Mouse (Mus musculus): ENCODE measurements around the gene Neil1.

Neil1 gene

DNA sequence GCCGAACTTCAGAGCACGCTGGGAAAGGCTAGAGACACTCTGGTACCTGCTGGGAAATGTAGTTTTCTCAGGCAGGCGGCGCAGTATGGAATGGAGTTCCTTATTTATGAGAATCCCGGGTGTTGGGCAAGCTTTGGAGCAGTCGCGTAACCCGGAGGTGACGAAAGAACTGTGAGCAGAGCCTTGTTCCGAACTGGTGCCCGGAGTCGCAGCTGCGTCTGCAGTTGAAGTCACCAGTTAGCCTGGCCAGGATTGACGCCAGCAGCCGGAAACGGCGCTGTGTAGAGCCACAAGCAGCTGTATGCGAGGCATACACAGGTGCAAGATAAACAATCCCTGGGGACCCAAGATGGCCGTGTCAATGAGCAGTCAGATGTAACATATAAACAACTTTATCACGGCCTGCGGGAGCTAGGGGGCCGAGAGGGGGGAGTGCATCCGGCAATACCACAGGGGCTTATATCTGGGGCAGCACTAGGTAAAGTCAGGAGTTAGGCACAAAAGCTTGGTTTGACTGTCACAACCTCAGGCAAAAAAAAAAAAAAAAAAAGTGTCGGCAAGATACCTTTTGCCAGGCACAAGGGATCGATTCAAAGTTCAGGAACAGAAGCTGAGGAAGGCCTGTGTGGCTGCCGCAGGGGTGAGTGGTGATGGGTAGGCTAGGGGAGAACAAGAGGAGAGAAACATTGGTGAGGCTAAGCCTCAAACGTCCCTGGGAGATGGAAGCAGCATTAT, at the start of gene Neil1:
Gene Neil1, minus strand, starts transcription at position 162 of the 735 bp plus-strand sequence.
- DNase-seq (ENCODE audit: low spot score) = peak; percentile 92

DNA sequence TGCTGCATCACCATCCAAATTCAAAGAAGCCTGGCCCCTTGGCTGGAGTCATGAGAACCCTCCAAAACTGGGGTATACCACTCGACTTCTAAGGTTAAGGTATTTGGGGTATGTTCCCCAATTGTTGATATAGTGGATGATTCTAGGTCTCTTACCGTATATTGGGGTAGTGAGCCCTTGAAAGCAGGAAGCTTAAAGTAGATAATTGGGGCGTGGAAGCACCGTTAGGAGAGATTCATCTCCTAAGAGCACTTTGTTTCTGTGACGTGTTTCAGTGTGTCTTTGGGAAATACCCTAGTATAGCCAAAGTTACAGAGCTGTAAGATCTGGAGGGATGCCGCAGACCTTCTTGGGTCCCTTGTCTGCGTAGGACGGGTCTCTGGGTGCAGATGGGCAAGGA, 49.3 kb upstream of the Neil1 start:
- no peak for DNase-seq (ENCODE audit: low spot score)

DNA sequence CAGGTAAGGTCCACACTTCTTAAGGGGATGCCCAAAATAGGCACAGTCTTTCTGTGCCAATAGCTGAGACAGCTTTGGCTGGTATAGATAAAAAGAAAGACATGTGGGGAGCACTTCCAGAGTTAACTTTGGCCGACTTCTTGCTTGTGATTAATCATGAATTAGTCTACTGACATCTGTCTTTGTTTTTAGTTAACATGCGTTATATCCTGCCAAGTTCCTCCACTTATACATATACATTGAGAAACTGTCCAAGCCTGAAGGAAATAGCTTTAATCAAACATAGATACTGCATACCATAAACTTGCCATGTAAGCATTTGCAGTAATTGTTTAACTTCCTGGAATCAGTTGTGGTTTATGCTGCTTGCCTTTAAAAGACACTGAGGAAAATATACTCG, 48.6 kb upstream of the Neil1 start:
- DNase-seq (ENCODE audit: low spot score) = no peak

DNA sequence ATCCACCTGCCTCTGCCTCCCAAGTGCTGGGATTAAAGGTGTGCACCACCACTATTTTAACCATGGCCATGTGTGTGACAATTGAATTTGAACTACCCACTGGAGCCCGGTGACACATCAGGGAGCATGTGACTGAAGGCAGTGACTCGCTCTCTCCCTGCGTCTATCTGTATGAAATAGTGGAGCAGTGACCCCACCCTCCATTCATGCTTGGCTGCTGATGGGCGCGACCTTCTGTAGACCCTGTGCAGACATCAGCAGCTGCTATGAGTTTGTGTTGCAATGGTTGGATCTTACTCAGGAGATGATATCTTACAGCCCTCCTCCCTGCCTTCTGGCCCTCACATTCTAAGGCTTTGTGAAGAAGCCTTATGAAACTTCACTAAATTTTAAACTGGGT, 20.3 kb upstream of the Neil1 start:
- no peak for DNase-seq (ENCODE audit: low spot score)

DNA sequence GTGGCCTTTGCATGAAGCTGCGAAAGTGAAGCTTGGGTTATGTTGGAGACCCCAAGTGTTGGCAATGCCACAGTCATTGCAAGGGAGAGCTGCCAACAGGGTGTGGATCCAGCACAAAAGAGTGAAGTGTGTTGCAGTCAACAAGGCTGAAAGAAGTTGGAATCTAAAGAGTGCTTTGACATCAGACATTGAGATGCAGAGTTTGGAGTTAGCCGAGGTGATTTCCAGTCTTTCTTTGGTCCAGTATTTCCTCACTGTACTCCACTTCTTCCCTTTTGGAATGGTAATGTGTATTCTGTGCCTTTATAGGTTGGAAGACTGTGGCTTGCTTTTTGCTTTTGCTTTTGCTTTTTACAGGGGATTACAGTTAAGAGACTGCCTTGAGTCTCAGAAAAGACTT, 18.1 kb upstream of the Neil1 start:
- DNase-seq (ENCODE audit: low spot score) = no peak

DNA sequence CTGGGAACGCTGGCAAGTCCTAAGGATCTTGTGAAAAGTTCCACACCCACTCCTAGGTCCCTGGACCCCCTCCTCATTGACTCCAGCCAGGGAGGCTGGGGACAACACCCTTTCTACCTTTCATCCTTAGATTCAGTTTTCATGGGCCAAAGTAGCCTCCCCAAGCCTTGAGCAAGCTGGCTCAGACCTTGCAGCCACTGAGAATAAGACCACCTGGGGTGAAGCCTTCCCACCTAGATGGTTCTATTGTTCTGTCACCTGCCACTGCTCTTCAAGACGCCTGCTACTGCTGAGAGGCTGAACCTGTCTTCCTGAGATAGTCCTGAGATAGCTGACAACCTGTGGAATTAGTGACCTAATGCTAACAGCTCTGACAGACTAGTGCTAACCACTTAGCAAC, 15.0 kb upstream of the Neil1 start:
- no peak for DNase-seq (ENCODE audit: low spot score)

DNA sequence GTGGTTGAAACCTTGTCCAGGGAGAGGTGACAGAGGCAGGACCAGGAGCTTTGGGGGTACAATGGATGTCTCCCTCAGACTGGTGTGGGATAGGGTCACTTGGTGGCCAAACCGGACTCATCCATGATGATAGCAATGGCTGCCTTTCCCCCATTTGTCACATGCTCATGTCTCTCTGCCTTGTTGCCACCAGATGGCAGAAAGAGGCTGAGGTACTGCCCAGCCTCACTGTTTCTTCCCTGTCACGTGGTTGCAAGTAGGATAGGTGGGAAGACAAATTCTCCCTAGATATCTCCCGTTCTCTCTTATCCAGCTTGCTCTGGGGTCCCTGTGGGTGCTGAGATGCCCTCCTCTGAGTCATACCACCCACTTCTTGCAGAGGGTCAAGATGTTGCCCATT, 14.4 kb upstream of the Neil1 start:
- peak; percentile 76 for DNase-seq (ENCODE audit: low spot score)

DNA sequence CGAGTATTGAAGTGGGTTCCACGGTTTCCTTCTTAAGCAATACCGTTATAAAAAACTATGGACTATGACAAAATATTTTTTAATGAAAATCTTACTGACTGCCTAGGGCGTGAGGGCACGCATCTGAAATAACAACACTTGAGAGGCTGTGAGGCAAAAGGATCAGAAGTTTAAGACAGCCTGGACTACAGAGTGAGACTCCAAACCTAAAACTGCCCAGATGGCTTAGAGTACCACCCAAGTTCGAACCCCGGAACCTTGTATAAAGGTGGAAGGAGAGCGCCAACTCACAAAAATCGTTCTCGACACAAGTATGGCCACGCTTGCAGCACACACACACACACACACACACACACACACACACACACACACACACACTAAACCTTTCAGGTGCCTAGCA, 10.4 kb upstream of the Neil1 start:
- no peak for DNase-seq (ENCODE audit: low spot score)

DNA sequence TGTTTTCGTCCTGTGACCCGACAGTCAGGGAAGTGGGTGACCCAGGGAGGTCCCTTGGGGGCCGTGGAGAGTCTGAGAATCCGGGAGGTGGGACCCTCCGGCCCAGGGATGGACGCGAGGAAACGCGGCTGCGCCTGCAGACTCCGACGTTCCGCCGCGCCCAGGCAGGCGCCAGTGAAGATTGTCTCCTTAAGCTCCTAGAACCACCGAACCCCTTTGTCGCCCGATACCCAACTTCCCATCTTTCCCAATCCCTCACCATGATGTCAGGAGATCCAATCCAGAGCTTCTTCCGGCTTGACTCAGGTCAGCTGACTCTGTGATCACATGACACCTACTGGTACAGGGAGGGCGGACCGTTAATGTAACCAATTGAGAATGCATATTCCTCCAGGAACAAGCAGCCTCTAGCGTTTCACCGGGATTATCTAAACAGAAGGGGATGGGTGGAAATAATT, 9.9 kb upstream of the Neil1 start, which contains the start of gene Commd4:
Gene Commd4, minus strand, starts transcription at position 319 of the 458 bp plus-strand sequence.
- DNase-seq (ENCODE audit: low spot score) = peak; percentile 96

DNA sequence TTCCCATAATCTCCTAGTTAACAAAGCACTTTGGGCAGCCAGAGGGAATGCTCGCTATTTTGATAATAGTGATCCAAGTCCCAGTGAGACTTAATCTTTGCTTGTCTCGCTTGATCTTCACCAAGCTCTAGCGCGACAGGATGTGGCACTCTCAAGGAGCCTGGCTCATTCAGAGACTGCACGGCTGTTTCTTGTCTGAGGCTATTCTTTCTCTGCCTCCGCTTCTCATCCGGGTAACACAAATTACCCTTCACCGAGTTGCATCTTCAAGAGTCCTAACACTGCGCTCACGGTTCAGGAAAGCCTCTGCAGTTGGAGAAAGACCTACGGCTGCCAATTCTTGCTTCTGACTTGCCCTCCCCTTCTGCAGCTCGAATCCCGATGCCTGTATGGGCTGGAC, 9.4 kb upstream of the Neil1 start:
- DNase-seq (ENCODE audit: low spot score) = peak; percentile 46

DNA sequence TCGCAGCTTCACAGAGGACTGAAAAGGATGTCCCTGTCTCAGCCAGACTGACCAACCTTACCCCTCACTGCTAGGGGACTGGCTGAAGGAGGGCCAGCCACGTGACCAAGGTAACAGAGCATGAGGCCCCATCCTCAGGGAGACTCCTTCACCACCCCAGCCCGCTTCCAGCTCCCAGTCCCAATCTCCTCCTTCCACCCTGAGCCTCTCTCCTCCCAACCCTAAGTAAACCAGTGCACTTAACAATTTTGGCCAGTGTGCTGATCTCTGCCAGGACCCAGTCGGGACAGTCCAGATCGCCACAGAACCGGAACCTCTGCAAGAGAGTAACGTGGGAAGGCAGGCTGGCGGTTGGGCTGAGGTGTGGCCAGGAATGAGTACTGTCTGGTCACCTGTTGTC, 8.7 kb upstream of the Neil1 start:
- DNase-seq (ENCODE audit: low spot score) = no peak

DNA sequence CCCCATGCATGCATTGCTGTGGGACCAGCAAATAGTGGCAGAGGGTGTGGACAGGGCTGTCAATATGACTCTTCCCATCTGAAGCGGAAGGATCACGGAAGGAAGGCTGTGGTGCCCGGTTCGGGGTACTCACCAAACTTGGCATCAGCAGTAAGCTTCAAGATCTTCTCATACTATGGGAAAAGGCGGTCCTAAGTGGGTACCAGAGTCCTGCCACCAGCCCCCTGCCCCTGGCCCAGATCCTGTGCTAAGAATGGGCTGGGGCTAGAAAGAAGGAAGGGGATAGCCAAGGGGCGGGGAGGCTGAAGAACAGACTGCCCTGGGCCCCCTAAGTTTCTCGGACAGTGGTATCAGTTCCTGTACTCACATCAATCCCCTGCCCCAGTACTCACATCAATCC, 8.3 kb upstream of the Neil1 start:
- no peak for DNase-seq (ENCODE audit: low spot score)

DNA sequence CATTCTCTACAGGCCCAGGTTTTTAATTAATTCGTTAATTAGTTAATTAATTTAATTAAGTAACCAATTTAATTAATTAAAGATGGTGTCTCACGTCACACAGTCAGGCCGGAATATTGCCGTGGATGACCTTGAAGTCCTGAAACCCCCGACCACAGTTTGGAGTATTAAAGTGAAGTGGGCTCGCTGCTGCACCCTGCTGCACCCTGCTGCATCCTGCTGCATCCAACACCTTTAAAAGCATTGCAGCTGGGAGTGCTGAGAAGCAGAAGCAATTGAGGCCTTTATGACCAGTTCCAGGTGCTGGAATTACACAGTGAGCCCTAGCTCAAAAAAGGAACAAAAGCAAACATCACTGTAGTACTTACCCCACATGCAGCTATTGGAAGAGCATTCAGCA, 4.2 kb upstream of the Neil1 start:
- no peak for DNase-seq (ENCODE audit: low spot score)

DNA sequence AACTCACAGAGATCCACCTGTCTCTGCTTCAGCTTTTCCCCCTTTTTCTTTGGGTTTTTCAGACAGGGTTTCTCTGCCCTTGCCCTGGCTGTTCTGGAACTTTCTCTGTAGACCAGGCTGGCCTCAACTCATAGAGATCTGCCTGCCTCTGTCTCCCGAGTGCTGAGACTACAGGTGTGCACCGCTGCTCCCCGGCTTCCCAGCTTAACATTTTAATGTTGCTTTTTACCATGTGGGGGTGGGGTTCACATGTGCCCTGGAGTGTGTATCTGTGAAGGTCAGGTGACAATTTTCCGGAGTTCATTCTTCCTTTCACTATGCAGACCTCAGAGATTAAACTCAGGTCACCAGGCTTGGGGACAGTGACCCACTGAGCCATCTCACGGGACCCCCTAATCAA, 2.1 kb upstream of the Neil1 start:
- no peak for DNase-seq (ENCODE audit: low spot score)

DNA sequence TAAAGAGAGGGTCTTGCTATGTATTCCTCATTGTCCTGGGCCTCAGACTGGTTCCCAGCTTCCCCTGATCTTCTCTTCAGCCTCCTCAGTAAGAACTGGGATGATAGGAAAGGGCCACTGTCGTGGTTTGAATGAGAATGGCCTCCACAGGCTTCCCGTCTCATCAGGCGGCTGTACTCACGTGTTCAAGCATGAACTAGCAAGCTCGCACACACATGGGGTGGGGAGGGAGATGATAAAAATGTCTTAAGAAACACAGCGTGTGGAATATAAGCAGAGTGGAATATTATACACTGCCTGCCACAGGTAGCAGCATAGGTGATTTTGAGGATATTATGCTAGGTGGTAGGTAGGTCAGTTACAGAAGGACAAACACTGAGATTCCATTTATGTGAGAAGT, 916 bp upstream of the Neil1 start:
- DNase-seq (ENCODE audit: low spot score) = no peak

DNA sequence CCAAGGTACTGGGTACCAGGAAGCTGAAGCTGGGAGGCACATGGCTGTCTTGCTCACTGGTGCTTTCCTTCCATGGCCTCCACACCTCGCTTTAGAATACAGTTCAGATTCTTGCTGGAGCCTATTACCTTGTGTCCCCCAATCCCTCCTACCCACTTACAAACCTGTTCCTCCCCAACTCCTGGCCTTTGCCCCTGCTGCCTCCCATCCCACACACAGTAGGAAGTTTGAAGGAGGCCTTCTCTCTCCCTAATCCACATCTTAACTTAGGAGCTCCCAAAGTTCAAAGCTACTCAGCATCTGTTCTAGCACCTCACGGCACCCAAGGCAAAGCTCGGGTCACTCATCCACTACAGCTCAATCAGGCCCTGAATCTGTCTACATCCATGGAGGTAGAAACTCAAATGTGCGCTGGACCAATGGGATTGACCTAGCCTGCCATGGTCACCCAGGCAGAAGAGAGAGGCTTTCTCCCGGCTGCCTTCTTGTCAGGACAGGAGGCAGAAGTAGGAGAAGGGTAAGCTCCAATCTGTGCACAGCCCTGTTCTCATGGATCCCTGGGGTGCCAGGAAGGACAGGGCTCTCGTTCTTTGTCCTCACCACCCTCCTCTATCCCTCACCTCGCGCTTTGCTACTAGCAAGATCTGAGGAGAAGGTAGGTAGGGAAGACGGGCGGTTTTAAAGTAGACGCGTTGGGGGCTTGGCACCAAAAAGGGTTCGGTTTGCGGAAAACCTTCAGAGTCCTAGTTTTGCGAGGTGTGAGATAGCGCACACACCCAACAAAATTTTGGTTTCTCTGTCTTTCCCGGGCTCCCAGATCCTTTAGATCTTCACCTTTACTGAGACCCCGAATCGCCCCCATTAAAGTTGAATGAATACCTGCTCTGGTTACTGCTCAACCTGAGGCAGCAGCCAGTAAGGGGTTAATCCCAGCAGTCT, 631 bp downstream of the Neil1 start:
- DNase-seq (ENCODE audit: low spot score) = peak; percentile 30

DNA sequence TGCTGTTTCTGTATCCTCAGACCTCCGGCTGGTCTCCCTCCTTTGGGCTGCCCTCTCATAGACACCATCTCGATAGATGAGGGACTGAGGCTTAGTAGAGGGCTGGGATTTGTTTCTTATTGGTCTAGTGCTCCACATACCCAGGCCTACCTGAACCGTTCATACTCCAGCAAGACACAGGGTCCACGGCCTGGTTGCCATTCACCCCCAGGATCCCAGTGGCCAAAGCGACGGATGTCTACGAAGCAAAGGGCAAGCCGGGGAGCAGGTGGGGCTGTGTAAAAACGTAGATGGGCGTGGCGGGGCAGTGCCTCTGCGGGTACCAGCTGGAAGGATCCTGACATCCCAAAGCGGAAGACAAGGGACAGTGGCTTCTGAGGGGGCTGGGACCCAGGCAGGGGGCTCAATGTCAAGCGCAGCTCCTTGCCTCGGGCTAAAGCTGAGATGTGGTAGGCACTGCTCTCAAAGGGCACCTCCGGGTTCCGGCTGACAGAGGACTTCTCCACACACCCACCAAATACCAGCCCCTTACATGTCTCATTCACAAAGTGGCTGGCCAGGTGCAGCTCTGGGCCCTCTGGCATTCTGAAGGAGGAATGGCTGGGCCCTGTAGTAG, 1.5 kb downstream of the Neil1 start:
- DNase-seq (ENCODE audit: low spot score) = no peak

DNA sequence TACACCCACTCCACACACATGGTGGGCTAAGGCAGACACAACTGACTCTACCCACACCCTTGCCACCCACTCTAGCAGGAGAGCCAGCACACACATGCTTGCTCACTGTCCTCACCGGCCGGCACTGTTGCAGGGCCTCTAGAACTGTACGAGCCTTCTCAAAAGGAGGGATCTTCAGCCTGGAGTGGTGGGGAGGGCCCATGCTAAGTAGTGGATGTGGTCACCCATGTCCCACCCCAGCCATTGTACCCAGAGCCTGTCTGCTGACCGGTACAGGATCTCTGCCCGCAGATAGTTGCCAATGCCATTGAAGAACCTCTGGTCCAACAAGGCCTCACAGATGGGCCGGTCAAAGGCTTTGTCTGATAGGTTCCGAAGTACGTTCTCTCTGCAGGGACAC, 3.3 kb downstream of the Neil1 start:
- no peak for DNase-seq (ENCODE audit: low spot score)

DNA sequence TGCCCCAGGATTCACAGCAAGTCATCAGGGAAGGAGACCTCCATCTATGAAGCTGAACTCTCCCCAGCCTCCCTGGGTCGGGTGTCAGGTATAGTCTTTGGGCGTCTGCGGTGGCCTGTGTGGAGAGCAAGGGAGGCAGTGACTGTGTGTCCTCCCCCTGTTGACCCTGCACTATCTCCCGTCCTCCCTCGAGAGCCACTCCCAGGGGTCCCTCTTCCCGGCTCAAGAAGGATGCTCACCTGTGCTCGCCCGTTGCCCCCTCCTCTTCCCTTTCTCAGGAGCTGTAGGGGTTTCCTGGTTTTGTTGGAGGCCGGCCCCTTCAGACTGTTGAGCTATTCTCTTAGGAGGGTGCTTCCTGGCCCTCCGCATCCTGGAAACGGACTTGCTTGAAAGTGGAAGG, 4.9 kb downstream of the Neil1 start:
- no peak for DNase-seq (ENCODE audit: low spot score)

DNA sequence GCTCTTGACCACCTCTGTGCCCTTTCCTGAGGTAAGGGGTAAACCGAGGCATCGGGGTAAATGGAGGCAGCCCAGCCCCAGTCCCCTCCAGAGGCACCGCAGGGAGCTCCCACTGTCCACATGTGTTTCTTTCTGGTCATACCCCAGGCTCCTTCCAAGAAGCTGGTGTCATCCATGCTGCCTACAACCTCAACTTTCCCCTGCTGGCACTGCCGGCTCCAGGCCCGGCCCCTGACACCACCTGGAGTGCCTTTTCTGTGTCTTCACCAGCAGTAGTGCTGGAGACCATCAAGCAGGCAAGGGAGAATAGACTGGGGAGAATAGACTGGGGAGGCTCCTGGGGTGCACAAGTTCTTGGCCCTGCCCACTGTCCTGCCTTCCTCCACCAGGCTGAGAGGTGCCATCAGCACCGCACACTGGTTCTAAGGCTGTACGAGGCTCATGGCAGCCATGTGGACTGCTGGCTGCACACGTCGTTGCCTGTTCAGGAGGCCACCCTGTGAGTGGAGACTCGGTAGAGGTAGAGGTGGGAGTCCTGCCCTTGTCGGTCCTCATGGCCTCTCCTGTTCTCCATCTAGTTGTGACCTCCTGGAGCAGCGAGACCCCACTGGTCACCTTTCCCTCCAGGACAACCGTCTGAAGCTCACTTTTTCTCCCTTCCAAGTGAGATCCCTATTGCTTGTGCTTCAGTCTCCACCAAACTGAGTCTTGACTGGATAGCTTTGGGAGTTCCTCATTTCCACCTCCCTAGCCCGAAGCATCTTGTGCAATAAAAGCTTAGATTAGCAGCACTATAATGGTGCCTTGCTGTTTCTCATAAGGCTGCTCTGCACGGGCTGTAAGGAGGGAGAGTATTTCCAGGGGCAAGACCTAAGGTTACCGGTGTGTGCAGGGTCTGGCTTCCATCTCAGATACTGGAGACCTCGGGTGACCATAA, 6.4 kb downstream of the Neil1 start:
- DNase-seq (ENCODE audit: low spot score) = no peak

DNA sequence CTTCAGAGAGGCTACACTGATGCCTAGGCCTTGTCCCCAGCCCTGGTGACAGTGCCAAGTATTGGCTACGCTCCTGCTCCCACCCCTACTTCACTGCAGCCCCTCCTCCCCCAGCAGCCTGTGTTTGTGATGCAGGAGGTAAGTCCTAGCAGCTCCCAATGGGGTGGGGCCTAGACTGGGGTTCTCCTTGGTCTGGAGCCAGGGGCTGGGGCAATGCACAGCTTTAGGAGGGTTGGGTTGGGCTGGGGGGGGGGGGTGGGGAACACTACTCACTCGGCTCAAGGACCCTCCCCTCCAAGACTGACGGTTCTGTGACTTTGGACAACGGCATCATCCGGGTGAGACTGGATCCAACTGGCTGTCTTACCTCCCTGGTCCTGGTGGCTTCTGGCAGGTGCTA, 8.5 kb downstream of the Neil1 start:
- DNase-seq (ENCODE audit: low spot score) = no peak

DNA sequence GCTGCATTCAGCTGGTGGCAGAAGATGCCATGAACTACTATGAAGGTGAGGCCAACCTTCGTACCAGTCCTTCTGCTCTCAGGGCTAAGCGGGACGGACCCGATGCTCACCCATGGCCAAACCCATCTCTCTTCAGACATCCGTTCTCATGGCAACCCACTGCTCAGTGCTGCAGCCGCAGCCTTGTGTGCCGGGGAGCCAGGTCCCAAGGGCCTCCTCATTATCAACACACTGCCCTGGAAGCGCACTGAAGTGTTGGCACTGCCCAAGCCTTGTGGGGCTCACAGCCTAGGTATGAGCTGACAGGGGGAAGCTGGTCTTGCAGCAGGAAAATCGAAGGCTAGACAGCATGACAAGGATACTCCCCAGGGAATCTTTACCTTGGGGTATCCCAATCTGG, 9.0 kb downstream of the Neil1 start:
- peak; percentile 54 for DNase-seq (ENCODE audit: low spot score)

Measured in MN1 (cell line).